Mouse (Mus musculus) MEL-GATA-1-ER (cell line): ENCODE data around the gene Tmem268.

Source experiments
- DNase-seq: peaks from one replicate; pipeline ENCODE4 v3.0.0-alpha.2; 2012; ENCODE audit warnings: low read depth; ENCODE audit errors: extremely low read depth

The Tmem268 gene

GRCm38 (mm10) chr4:63555111-63555510, 3.5 kb upstream of the Tmem268 start:
- DNase-seq, result no peak

GRCm38 (mm10) chr4:63556665-63557064, 1.9 kb upstream of the Tmem268 start:
- DNase-seq, result no peak

GRCm38 (mm10) chr4:63557124-63558059, 1.2 kb upstream of the Tmem268 start:
- no peak for DNase-seq

- DNase-seq, result no peak
Measured at GRCm38 (mm10) chr4:63559127-63559697, 631 bp downstream of the Tmem268 start.

GRCm38 (mm10) chr4:63560079-63560478, 1.5 kb downstream of the Tmem268 start:
- no peak for DNase-seq

GRCm38 (mm10) chr4:63561861-63562675, 3.5 kb downstream of the Tmem268 start:
- peak; percentile 44 for DNase-seq

GRCm38 (mm10) chr4:63562742-63563141, 4.2 kb downstream of the Tmem268 start:
- DNase-seq, result no peak

GRCm38 (mm10) chr4:63567712-63568390, 9.3 kb downstream of the Tmem268 start:
- no peak for DNase-seq

- DNase-seq, result no peak
Measured at GRCm38 (mm10) chr4:63569322-63569721, 10.7 kb downstream of the Tmem268 start.

GRCm38 (mm10) chr4:63570208-63570781, 11.7 kb downstream of the Tmem268 start:
- DNase-seq, result no peak

- no peak for DNase-seq
Measured at GRCm38 (mm10) chr4:63572621-63573020, 14.0 kb downstream of the Tmem268 start.

GRCm38 (mm10) chr4:63579649-63580048, 21.1 kb downstream of the Tmem268 start:
- DNase-seq, result no peak

- no peak for DNase-seq
Measured at GRCm38 (mm10) chr4:63580078-63580477, 21.5 kb downstream of the Tmem268 start.

- no peak for DNase-seq
Measured at GRCm38 (mm10) chr4:63582580-63582979, 24.0 kb downstream of the Tmem268 start.

- no peak for DNase-seq
Measured at GRCm38 (mm10) chr4:63585216-63585615, 26.6 kb downstream of the Tmem268 start.

GRCm38 (mm10) chr4:63586240-63586639, 27.7 kb downstream of the Tmem268 start:
- DNase-seq, result no peak

- no peak for DNase-seq
Measured at GRCm38 (mm10) chr4:63589987-63590386, 31.4 kb downstream of the Tmem268 start.

GRCm38 (mm10) chr4:63590538-63590937, 32.0 kb downstream of the Tmem268 start:
- no peak for DNase-seq

- DNase-seq, result no peak
Measured at GRCm38 (mm10) chr4:63594459-63595110, 36.0 kb downstream of the Tmem268 start.

GRCm38 (mm10) chr4:63595259-63595658, 36.7 kb downstream of the Tmem268 start:
- no peak for DNase-seq
